Mouse (Mus musculus) ovary, adult 10 weeks (tissue): ENCODE measurements around the gene Sec31b. TPM values are rescaled to one million over a fixed set of nuclear protein-coding genes. Genes with fewer than 3 reads are reported as not detected.

Source experiments
- polyA plus RNA-seq: library from polyadenylated mRNA; stranded (reverse); fragments of 350-450 nt; fragmentation: Illumina TruSeq; extraction: RNeasy Lipid Tissue Mini Kit (QIAGEN cat#74804); gene quantifications from one replicate; pipeline ENCODE4 v1.2.3, GENCODE M21; 2014

Sec31b gene
- 0.14 TPM for polyA plus RNA-seq

DNA sequence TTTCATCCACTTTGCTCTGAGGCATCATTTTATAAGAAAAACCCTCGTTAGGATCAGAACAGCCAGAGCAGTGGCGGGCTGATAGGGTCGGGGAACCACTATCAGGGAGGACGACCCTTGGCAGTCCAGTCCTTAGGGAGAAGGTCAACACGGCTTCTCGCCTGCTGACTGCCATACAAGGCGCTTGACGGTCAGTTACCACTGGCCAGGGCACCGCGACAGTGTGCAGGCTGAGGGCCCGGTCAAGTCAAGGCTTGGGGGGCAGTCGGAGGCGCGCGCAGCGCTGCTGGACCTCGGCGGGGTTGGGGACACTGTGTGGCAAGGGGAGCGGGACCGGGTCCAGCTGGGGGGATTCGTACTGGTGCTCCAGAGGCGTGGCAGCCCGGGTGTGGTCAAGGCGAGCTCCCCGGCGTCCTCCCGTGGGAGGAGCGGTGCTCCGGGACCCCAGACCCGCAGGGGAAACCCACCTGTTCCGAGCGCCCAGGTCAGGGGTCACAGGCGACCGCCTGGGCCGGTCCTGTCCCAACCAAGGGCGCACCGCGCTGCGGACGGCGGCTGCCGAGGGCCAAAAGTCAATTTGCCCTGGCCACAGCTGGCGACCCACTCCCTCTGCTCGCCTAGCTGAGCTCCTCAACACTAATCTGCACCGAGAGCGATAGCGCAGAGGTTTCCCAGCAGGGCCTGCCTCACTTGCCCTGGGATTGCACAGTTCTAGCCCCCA is at the start of gene Sec31b:
Sec31b (minus strand) TSS at position 544 of the 721 bp plus-strand sequence.

DNA sequence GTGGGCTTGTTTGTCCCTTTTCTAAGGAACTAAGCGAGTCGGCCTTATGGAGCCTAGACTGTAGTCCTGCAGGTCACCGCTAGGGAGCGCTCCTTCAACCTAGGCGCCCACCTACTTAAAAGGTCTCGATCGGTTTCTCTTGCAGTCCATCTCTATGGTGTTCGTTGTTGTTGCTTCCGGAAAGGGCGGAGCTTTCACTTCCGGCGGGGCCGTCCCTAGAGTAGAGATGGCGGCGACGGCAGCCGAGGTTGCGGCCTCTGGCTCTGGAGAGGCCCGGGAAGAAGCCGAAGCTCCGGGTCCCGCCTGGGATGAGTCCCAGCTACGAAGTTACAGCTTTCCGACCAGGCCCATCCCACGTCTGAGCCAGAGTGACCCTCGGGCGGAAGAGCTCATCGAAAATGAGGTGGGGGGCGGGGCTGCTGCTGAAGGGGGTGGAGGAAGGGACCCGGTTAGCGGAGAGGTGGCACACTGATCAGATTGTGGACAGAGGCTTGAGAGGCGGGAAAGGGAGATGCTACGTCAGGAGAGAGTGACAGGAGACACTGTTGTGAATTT is 17.1 kb upstream of the Sec31b start, which contains the start of gene Hif1an:
Hif1an (plus strand) TSS at position 199 of the 555 bp plus-strand sequence.

DNA sequence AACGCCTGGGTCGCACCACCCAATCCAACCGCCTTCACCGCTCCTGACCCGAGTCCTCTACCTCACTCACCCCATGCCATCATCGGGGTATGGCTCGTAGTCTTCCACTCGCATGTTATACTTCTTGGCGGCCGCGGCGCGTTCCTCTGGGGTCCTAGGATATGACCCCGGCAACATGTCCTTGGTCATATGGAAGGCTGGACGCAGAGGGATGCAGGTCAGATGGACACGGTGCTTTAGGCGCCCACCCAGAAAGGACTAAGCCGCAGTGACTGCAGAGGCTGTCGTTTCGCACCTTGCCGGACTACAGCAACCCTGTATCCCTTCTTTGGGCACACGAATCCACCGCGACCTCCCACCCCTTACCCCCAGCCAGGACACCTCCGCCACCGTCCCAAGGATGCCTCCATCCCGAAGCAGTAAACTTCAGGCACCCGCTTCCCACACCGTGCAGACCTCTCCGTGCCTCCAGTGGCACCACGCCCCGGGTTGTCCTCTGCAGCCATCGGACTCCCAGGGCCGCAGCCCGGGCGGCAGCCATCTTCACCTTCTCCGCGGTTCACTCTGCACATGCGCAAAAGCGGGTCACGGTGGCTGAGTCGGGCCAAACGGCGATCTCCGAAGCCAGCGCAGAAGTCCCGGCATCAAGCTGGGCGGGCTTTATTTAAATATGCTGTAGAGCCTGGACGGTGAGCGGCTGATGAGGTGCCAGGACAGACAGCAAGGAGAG is 9.4 kb upstream of the Sec31b start, which contains the start of gene Ndufb8:
Ndufb8 (minus strand) TSS at position 580 of the 730 bp plus-strand sequence.

DNA sequence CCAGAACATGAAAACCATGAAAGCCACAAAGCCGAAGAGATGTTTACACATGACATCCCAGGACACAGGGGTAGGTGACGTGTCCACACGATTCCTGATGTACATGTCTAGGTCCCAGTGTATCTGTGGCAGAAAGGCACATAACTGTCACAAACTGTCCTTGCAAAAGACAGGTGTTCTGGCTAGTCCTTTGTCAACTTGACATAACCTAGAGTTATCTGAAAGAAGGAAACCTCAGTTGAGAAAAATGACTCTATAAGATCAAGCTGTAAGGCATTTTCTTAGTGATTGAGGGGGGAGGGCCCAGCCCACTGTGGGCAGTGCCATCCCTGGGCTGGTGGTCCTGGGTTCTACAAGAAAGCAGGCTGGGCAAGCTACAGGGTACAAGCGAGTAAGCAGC is 7.1 kb upstream of the Sec31b start, which contains the start of gene Gm20538:
Gm20538 (minus strand) TSS at position 101 of the 400 bp plus-strand sequence.

DNA sequence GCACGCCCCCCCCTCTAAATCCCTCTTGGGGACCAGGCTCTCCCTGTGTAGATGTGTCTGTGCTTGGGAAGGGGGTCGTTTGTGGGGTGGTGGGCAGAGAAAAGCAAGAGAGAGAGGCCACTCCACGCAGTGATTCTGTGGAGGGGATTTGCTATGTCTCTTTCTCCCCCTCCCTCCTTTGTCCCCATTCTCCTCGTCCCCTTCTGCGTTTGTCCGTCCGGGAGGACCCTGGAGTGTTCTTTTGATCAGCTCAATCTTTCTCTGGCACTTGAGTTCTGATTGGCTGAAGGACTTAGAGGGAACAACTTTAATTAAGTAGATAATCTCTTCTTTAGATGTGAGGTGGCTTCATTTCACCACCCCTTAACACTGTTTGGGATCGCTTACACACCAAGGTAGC is 52.5 kb downstream of the Sec31b start, which contains the start of gene Wnt8b:
Wnt8b (plus strand) TSS at position 345 of the 400 bp plus-strand sequence.

Other genes with a start within 250 kb of the Sec31b start
- gene Scd4, start 212.8 kb downstream of the Sec31b start, polyA plus RNA-seq: 0.48 TPM
- gene Scd1, start 138.0 kb downstream of the Sec31b start, polyA plus RNA-seq: 107 TPM
- gene Wnt8b, start 52.4 kb downstream of the Sec31b start, polyA plus RNA-seq: not detected
- not detected for gene Gm20538, start 7.0 kb upstream of the Sec31b start, polyA plus RNA-seq
- gene Ndufb8, start 9.6 kb upstream of the Sec31b start, polyA plus RNA-seq: 33.0 TPM
- 14.4 TPM for gene Hif1an, start 17.0 kb upstream of the Sec31b start, polyA plus RNA-seq
- not detected for gene Pax2, start 210.2 kb upstream of the Sec31b start, polyA plus RNA-seq